Mouse (Mus musculus): ENCODE results near the gene Cartpt. TPM values are rescaled to one million over a fixed set of nuclear protein-coding genes. Genes with fewer than 3 reads are reported as not detected.

Gene Cartpt
- polyA plus RNA-seq (2014; fragmentation: Nextera tagmentation; extraction: Ambion mirVana): 0.33 and 0.47 TPM in 2 replicates

- Histone ChIP-seq H3K36me3 (ENCODE audit: insufficient read depth) (no peaks in the 10 kb centered on the region), H3K4me1 (ENCODE audit: insufficient read depth) (no peaks in the 10 kb centered on the region), H3K27ac (ENCODE audit: low read depth) (no peak within 1 kb of the TSS), H3K9me3 (ENCODE audit: low read depth, low read length) (no peaks in the 10 kb centered on the region), H3K4me2 (peak within 1 kb of the TSS; percentile 29; the same call in 1 of the 2 replicates), H3K9ac (no peak within 1 kb of the TSS), H3K27me3 (ENCODE audit: insufficient read depth, low read length) (peaks cover 32% of the 10 kb centered on the region), H3K4me3 (ENCODE audit: low read depth, low read length) (no peak within 1 kb of the TSS; the same call in 1 of the 2 replicates)
- 47% methylated on average over 9 of the region's 9 CpGs for WGBS
- no peak for ATAC-seq (ENCODE audit: insufficient read depth)
- no peak for DNase-seq
- TF ChIP-seq CTCF (IDR thresholded peaks at IDR 0.05; ENCODE audit: low read depth): no peak
These were observed at the start of gene Cartpt for GRCm38 (mm10) chr13:99900965-99901364. Gene Cartpt (minus strand): TSS chr13:99901091.

- peaks cover 20% of the 10 kb centered on the region for H3K36me3 ChIP-seq (ENCODE audit: insufficient read depth)
- 79% methylated on average over 4 of the region's 4 CpGs for WGBS
- H3K9me3 ChIP-seq (ENCODE audit: low read depth, low read length): no peaks in the 10 kb centered on the region
These were observed 46.5 kb upstream of the Cartpt start for GRCm38 (mm10) chr13:99947417-99947816.

GRCm38 (mm10) chr13:99943525-99943924 lies 42.6 kb upstream of the Cartpt start:
- ATAC-seq (ENCODE audit: insufficient read depth) (no peak), DNase-seq (no peak)
- 0 out of 2 replicates have a peak, but pooled peaks have one; percentile 12 for TF ChIP-seq CTCF (IDR thresholded peaks at IDR 0.05; ENCODE audit: low read depth)
- no peak overlapping the region for H3K27ac ChIP-seq (ENCODE audit: low read depth)
- WGBS: 94% methylated on average over 2 of the region's 2 CpGs
- no peak overlapping the region for H3K4me2 ChIP-seq
- no peaks in the 10 kb centered on the region for H3K27me3 ChIP-seq (ENCODE audit: insufficient read depth, low read length)
- H3K9ac ChIP-seq: no peak overlapping the region
- 0 out of 2 replicates have a peak, but pooled peaks cover 3% of the 10 kb centered on the region for H3K36me3 ChIP-seq (ENCODE audit: insufficient read depth)
- no peaks in the 10 kb centered on the region for H3K9me3 ChIP-seq (ENCODE audit: low read depth, low read length)
- H3K4me3 ChIP-seq (ENCODE audit: low read depth, low read length): no peak overlapping the region
- no peaks in the 10 kb centered on the region for H3K4me1 ChIP-seq (ENCODE audit: insufficient read depth)

More at GRCm38 (mm10) chr13:99947417-99947816, 46.5 kb upstream of the Cartpt start:
- H3K4me1 ChIP-seq (ENCODE audit: insufficient read depth): no peaks in the 10 kb centered on the region
- no peak overlapping the region for H3K27ac ChIP-seq (ENCODE audit: low read depth)
- H3K4me2 ChIP-seq: no peak overlapping the region
- TF ChIP-seq CTCF (IDR thresholded peaks at IDR 0.05; ENCODE audit: low read depth): no peak
- ATAC-seq (ENCODE audit: insufficient read depth): no peak
- H3K27me3 ChIP-seq (ENCODE audit: insufficient read depth, low read length): no peaks in the 10 kb centered on the region
- H3K9ac ChIP-seq: no peak overlapping the region
- H3K4me3 ChIP-seq (ENCODE audit: low read depth, low read length): no peak overlapping the region
- no peak for DNase-seq

- Histone ChIP-seq H3K4me3 (ENCODE audit: low read depth, low read length) (no peak overlapping the region), H3K4me1 (ENCODE audit: insufficient read depth) (no peaks in the 10 kb centered on the region), H3K27me3 (ENCODE audit: insufficient read depth, low read length) (no peaks in the 10 kb centered on the region), H3K9me3 (ENCODE audit: low read depth, low read length) (no peaks in the 10 kb centered on the region), H3K27ac (ENCODE audit: low read depth) (no peak overlapping the region), H3K36me3 (ENCODE audit: insufficient read depth) (no peaks in the 10 kb centered on the region), H3K9ac (no peak overlapping the region), H3K4me2 (no peak overlapping the region)
- DNase-seq (peak; percentile 7), ATAC-seq (ENCODE audit: insufficient read depth) (no peak)
- no peak for TF ChIP-seq CTCF (IDR thresholded peaks at IDR 0.05; ENCODE audit: low read depth)
- WGBS: 16% methylated on average over 2 of the region's 2 CpGs
These were observed 39.7 kb upstream of the Cartpt start for GRCm38 (mm10) chr13:99940601-99941000.

- H3K4me1 ChIP-seq (ENCODE audit: insufficient read depth): no peaks in the 10 kb centered on the region
- no peaks in the 10 kb centered on the region for H3K27me3 ChIP-seq (ENCODE audit: insufficient read depth, low read length)
- no peak for TF ChIP-seq CTCF (IDR thresholded peaks at IDR 0.05; ENCODE audit: low read depth)
- no peaks in the 10 kb centered on the region for H3K9me3 ChIP-seq (ENCODE audit: low read depth, low read length)
- no peak overlapping the region for H3K27ac ChIP-seq (ENCODE audit: low read depth)
- no peaks in the 10 kb centered on the region for H3K36me3 ChIP-seq (ENCODE audit: insufficient read depth)
- WGBS: 63% methylated on average over 8 of the region's 8 CpGs
- H3K9ac ChIP-seq: no peak overlapping the region
- ATAC-seq (ENCODE audit: insufficient read depth) (no peak), DNase-seq (no peak)
- H3K4me2 ChIP-seq: no peak overlapping the region
- H3K4me3 ChIP-seq (ENCODE audit: low read depth, low read length): no peak overlapping the region
These were observed 38.4 kb upstream of the Cartpt start for GRCm38 (mm10) chr13:99939320-99939671.

- ATAC-seq (ENCODE audit: insufficient read depth) (no peak), DNase-seq (no peak)
- no peaks in the 10 kb centered on the region for H3K27me3 ChIP-seq (ENCODE audit: insufficient read depth, low read length)
- no peak overlapping the region for H3K27ac ChIP-seq (ENCODE audit: low read depth)
- H3K9ac ChIP-seq: no peak overlapping the region
- no peaks in the 10 kb centered on the region for H3K36me3 ChIP-seq (ENCODE audit: insufficient read depth)
- H3K9me3 ChIP-seq (ENCODE audit: low read depth, low read length): no peaks in the 10 kb centered on the region
- TF ChIP-seq CTCF (IDR thresholded peaks at IDR 0.05; ENCODE audit: low read depth): no peak
- WGBS: 66% methylated on average over 10 of the region's 10 CpGs
- H3K4me1 ChIP-seq (ENCODE audit: insufficient read depth): no peaks in the 10 kb centered on the region
- H3K4me3 ChIP-seq (ENCODE audit: low read depth, low read length): no peak overlapping the region
- H3K4me2 ChIP-seq: no peak overlapping the region
These were observed 37.9 kb upstream of the Cartpt start for GRCm38 (mm10) chr13:99938606-99939319.

- H3K4me1 ChIP-seq (ENCODE audit: insufficient read depth): no peaks in the 10 kb centered on the region
- H3K9ac ChIP-seq: no peak overlapping the region
- 58% methylated on average over 3 of the region's 3 CpGs for WGBS
- no peak overlapping the region for H3K27ac ChIP-seq (ENCODE audit: low read depth)
- H3K4me3 ChIP-seq (ENCODE audit: low read depth, low read length): no peak overlapping the region
- no peaks in the 10 kb centered on the region for H3K9me3 ChIP-seq (ENCODE audit: low read depth, low read length)
- H3K36me3 ChIP-seq (ENCODE audit: insufficient read depth): no peaks in the 10 kb centered on the region
- TF ChIP-seq CTCF (IDR thresholded peaks at IDR 0.05; ENCODE audit: low read depth): no peak
- DNase-seq (no peak), ATAC-seq (ENCODE audit: insufficient read depth) (no peak)
- H3K27me3 ChIP-seq (ENCODE audit: insufficient read depth, low read length): no peaks in the 10 kb centered on the region
- no peak overlapping the region for H3K4me2 ChIP-seq
These were observed 36.9 kb upstream of the Cartpt start for GRCm38 (mm10) chr13:99937741-99938140.
